ENCODE assay signal across 7 mouse cellular contexts in the genomic region with DNA sequence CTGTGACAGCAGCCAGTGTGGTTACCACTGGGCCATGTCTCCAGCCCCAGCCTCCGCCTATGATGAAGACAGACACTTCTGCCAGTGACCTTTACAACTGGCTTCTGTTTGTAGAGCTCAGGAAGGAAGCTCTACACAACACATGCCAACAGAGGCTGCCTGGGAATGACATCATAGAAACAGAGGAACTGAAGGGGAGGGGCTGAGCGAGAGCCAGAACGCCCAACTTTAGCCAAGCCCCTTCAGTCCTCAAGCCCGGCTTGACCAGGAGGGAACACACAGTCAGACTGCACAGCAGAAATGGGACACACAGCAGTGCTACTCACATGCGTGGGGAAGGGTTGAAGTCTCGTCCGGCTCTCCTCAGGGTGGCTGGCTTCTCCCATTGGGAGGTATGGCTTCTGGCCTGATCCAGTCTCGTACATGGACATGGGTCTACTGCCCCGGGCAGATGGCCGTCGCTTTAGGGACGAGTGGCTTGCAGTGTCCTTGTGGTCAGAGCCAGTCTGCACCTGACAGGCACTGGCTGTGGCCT. TPM values are rescaled to one million over a fixed set of nuclear protein-coding genes. Genes with fewer than 3 reads are reported as not detected.
DNase-seq lines count a peak whose midpoint lies in the region; ATAC-seq and TF ChIP-seq lines count a peak whose summit lies in the region.

No protein-coding gene starts in this region.

- no peak overlapping the region for H3K4me3 ChIP-seq in bone marrow macrophage, adult 2 months (ENCODE audit: insufficient read depth, low read length)
- H3K4me3 ChIP-seq in heart, embryonic 15.5 days: no peak overlapping the region
- H3K4me3 ChIP-seq in liver, embryonic 16.5 days (ENCODE audit: low read depth, low read length): no peak overlapping the region

- no peaks in the 10 kb centered on the region for H3K9me3 ChIP-seq in heart, embryonic 15.5 days (replicated peaks)
- H3K9me3 ChIP-seq in liver, embryonic 16.5 days (replicated peaks; ENCODE audit: control insufficient read depth, low read length): no peaks in the 10 kb centered on the region

- 69% methylated on average over 12 of the region's 12 CpGs for WGBS in heart, embryonic 15.5 days
- 72% methylated on average over 12 of the region's 12 CpGs for WGBS in liver, embryonic 16.5 days (ENCODE audit: insufficient replicate concordance)

- H3K27me3 ChIP-seq in heart, embryonic 15.5 days: no peaks in the 10 kb centered on the region
- no peaks in the 10 kb centered on the region for H3K27me3 ChIP-seq in liver, embryonic 16.5 days (ENCODE audit: control insufficient read depth, insufficient read depth, low read depth, low read length)

- H3K4me1 ChIP-seq in bone marrow macrophage, adult 2 months (ENCODE audit: control insufficient read depth, insufficient read depth, low read length): peaks cover 20% of the 10 kb centered on the region
- H3K4me1 ChIP-seq in heart, embryonic 15.5 days (replicated peaks): peaks cover 43% of the 10 kb centered on the region
- H3K4me1 ChIP-seq in liver, embryonic 16.5 days (ENCODE audit: control insufficient read depth, low read depth, low read length): no peaks in the 10 kb centered on the region

- no peak overlapping the region for H3K4me2 ChIP-seq in heart, embryonic 15.5 days
- no peak overlapping the region for H3K4me2 ChIP-seq in liver, embryonic 16.5 days (ENCODE audit: low read depth, low read length)

- peak overlapping the region; percentile 58 for H3K27ac ChIP-seq in bone marrow macrophage, adult 2 months (ENCODE audit: insufficient read depth, low read depth, low read length)
- H3K27ac ChIP-seq in heart, embryonic 15.5 days: peak overlapping the region; percentile 65
- no peak overlapping the region for H3K27ac ChIP-seq in liver, embryonic 16.5 days (ENCODE audit: low read length)

- no peak for TF ChIP-seq CTCF in bone marrow macrophage, adult 2 months (IDR thresholded peaks at IDR 0.05; ENCODE audit: low read depth, low read length)

- H3K9ac ChIP-seq in heart, embryonic 15.5 days: no peak overlapping the region
- H3K9ac ChIP-seq in liver, embryonic 16.5 days (ENCODE audit: low read depth, low read length): no peak overlapping the region

- intact Hi-C loops in left cerebral cortex, postnatal 36 days (cut with DNase I): no loop called here

- no peak for TF ChIP-seq POLR2A in bone marrow macrophage, adult 2 months (IDR thresholded peaks at IDR 0.05; ENCODE audit: borderline replicate concordance, low read depth, low read length)

- peaks cover 59% of the 10 kb centered on the region for H3K36me3 ChIP-seq in heart, embryonic 15.5 days
- H3K36me3 ChIP-seq in liver, embryonic 16.5 days (ENCODE audit: control insufficient read depth, insufficient read depth): peaks cover 48% of the 10 kb centered on the region

- DNase-seq in cerebellum, postnatal 14 days: peak; percentile 61 to 73
- no peak for DNase-seq in urinary bladder, adult 2 months (ENCODE audit: low spot score)
- DNase-seq in layer of hippocampus, adult 18-20 months (ENCODE audit: low spot score in 2 of 2): no peak
- DNase-seq in left cerebral cortex, postnatal 36 days (ENCODE audit: low spot score in 2 of 2): no peak

- peak; percentile 52 for ATAC-seq in heart, embryonic 15.5 days (replicated peaks; ENCODE audit: insufficient number of reproducible peaks, insufficient read depth, low FRiP score, low read depth)
- ATAC-seq in liver, embryonic 16.5 days (ENCODE audit: low read depth): peak; percentile 70

RNA-seq across cellular contexts. Expression of gene Tchp, which starts 31.2 kb away (rescaled TPM):
- polyA plus RNA-seq in bone marrow macrophage, adult 2 months (2012; ENCODE audit: insufficient read depth, insufficient read length, missing spikeins): 13.1 and 13.7 TPM in 2 replicates
- polyA plus RNA-seq in heart, embryonic 15.5 days (2015; fragmentation: Nextera tagmentation; extraction: Ambion mirVana): 8.6 TPM in 2 replicates
- polyA plus RNA-seq in liver, embryonic 16.5 days (2015; fragmentation: Nextera tagmentation; extraction: Ambion mirVana): 2.5 and 2.9 TPM in 2 replicates
- polyA plus RNA-seq in urinary bladder, adult 2 months (2012; rRNA removed): 24.0 and 24.4 TPM in 2 replicates
- 10 to 100 TPM; 13.0 to 13.3 TPM for total RNA-seq in layer of hippocampus, adult 18-20 months (2021)
- 10 to 100 TPM in 1 of 2 experiments, 1 to 10 TPM in 1; 8.6 to 15.5 TPM for total RNA-seq in left cerebral cortex, postnatal 36 days (2021)

RNA-seq across cellular contexts. Expression of gene Ankrd13a, which starts 35.7 kb away (rescaled TPM):
- 102 and 116 TPM in 2 replicates for polyA plus RNA-seq in bone marrow macrophage, adult 2 months (2012; ENCODE audit: insufficient read depth, insufficient read length, missing spikeins)
- 28.3 and 42.0 TPM in 2 replicates for polyA plus RNA-seq in heart, embryonic 15.5 days (2015; fragmentation: Nextera tagmentation; extraction: Ambion mirVana)
- 10.0 and 11.8 TPM in 2 replicates for polyA plus RNA-seq in liver, embryonic 16.5 days (2015; fragmentation: Nextera tagmentation; extraction: Ambion mirVana)
- polyA plus RNA-seq in urinary bladder, adult 2 months (2012; rRNA removed): 55.6 and 63.2 TPM in 2 replicates
- 10 to 100 TPM; 44.5 to 48.1 TPM for total RNA-seq in layer of hippocampus, adult 18-20 months (2021)
- 10 to 100 TPM; 34.7 to 35.4 TPM for total RNA-seq in left cerebral cortex, postnatal 36 days (2021)

RNA-seq across cellular contexts. Expression of gene Git2, which starts 36.5 kb away (rescaled TPM):
- 111 and 116 TPM in 2 replicates for polyA plus RNA-seq in bone marrow macrophage, adult 2 months (2012; ENCODE audit: insufficient read depth, insufficient read length, missing spikeins)
- polyA plus RNA-seq in heart, embryonic 15.5 days (2015; fragmentation: Nextera tagmentation; extraction: Ambion mirVana): 31.0 and 43.2 TPM in 2 replicates
- 15.4 and 16.1 TPM in 2 replicates for polyA plus RNA-seq in liver, embryonic 16.5 days (2015; fragmentation: Nextera tagmentation; extraction: Ambion mirVana)
- polyA plus RNA-seq in urinary bladder, adult 2 months (2012; rRNA removed): 37.5 and 46.6 TPM in 2 replicates
- total RNA-seq in layer of hippocampus, adult 18-20 months (2021): 10 to 100 TPM; 44.5 to 45.6 TPM
- 10 to 100 TPM; 32.0 to 46.1 TPM for total RNA-seq in left cerebral cortex, postnatal 36 days (2021)

RNA-seq across cellular contexts. Expression of gene Gltp, which starts 48.0 kb away (rescaled TPM):
- 336 and 371 TPM in 2 replicates for polyA plus RNA-seq in bone marrow macrophage, adult 2 months (2012; ENCODE audit: insufficient read depth, insufficient read length, missing spikeins)
- polyA plus RNA-seq in heart, embryonic 15.5 days (2015; fragmentation: Nextera tagmentation; extraction: Ambion mirVana): 45.9 and 70.4 TPM in 2 replicates
- 28.6 and 30.3 TPM in 2 replicates for polyA plus RNA-seq in liver, embryonic 16.5 days (2015; fragmentation: Nextera tagmentation; extraction: Ambion mirVana)
- polyA plus RNA-seq in urinary bladder, adult 2 months (2012; rRNA removed): 172 and 192 TPM in 2 replicates
- 10 to 100 TPM; 29.8 to 30.7 TPM for total RNA-seq in layer of hippocampus, adult 18-20 months (2021)
- total RNA-seq in left cerebral cortex, postnatal 36 days (2021): 10 to 100 TPM; 24.3 to 32.4 TPM

Comparison
In these comparisons a context has a peak if more than half of its experiments do, and no peak if none do; other contexts are left out.
1. DNase-seq: peak in cerebellum, postnatal 14 days (2 of 2); none in urinary bladder, adult 2 months (single experiment), layer of hippocampus, adult 18-20 months (0 of 2) and left cerebral cortex, postnatal 36 days (0 of 2).